Mouse (Mus musculus): ENCODE measurements around the gene Zfp94.

- TF ChIP-seq CTCF (IDR thresholded peaks at IDR 0.05; ENCODE audit: low read depth) (no peak), EP300 (IDR thresholded peaks at IDR 0.05; ENCODE audit: low read depth) (no peak)
These were observed 32.4 kb upstream of the Zfp94 start, which contains the start of gene Lypd5 for GRCm38 (mm10) chr7:24348896-24349295.

Data from liver, embryonic 14.5 days (tissue).